Mouse (Mus musculus) large intestine, adult 2 months (tissue): ENCODE data around the gene Ttll11. TPM values are rescaled to one million over a fixed set of nuclear protein-coding genes. Genes with fewer than 3 reads are reported as not detected.

Experiments
- DNase-seq: peaks from one replicate; pipeline ENCODE4 v3.0.0-alpha.2; 2012; ENCODE audit warnings: low read depth, low spot score
- WGBS: fragments of 180-500 bp; shearing (Covaris S2); methylation state at CpG from one replicate; pipeline ENCODE4 v1.1.7; 2018; 5-methylcytosine and 5-hydroxymethylcytosine counted together
- polyA plus RNA-seq: library from polyadenylated mRNA; depleted of rRNA; stranded (reverse); fragments of >200 nt; gene quantifications from 2 replicates; pipeline ENCODE4 v1.2.3, GENCODE M21; 2012

Ttll11 gene
- polyA plus RNA-seq, 1 experiment = 0.24 TPM

- no peak for DNase-seq
- WGBS = 95% methylated on average over 4 of the region's 4 CpGs
These were observed 70.4 kb downstream of the Ttll11 start for GRCm38 (mm10) chr2:35909353-35909752.

- 77% methylated on average over 6 of the region's 6 CpGs for WGBS
These were observed 72.1 kb downstream of the Ttll11 start for GRCm38 (mm10) chr2:35907578-35907977.

GRCm38 (mm10) chr2:35906174-35906798 is 73.4 kb downstream of the Ttll11 start:
- WGBS = 20% methylated on average over 11 of the region's 11 CpGs

More at GRCm38 (mm10) chr2:35907578-35907977, 72.1 kb downstream of the Ttll11 start:
- no peak for DNase-seq

GRCm38 (mm10) chr2:35900845-35901244 is 78.9 kb downstream of the Ttll11 start:
- no peak for DNase-seq
- WGBS = 62% methylated on average over 2 of the region's 2 CpGs

More at GRCm38 (mm10) chr2:35906174-35906798, 73.4 kb downstream of the Ttll11 start:
- peak; percentile 33 for DNase-seq

- WGBS = 89% methylated on average over 3 of the region's 3 CpGs
These were observed 80.0 kb downstream of the Ttll11 start for GRCm38 (mm10) chr2:35899712-35900111.

GRCm38 (mm10) chr2:35899135-35899474 is 80.6 kb downstream of the Ttll11 start:
- DNase-seq = no peak
- 67% methylated on average over 4 of the region's 4 CpGs for WGBS

More at GRCm38 (mm10) chr2:35899712-35900111, 80.0 kb downstream of the Ttll11 start:
- no peak for DNase-seq

GRCm38 (mm10) chr2:35898425-35899134 is 81.1 kb downstream of the Ttll11 start:
- 70% methylated on average over 6 of the region's 6 CpGs for WGBS
- no peak for DNase-seq

- DNase-seq = no peak
- WGBS = 75% methylated on average over 2 of the region's 2 CpGs
These were observed 82.6 kb downstream of the Ttll11 start for GRCm38 (mm10) chr2:35897125-35897524.

- no peak for DNase-seq
- 88% methylated on average over 2 of the region's 2 CpGs for WGBS
These were observed 85.2 kb downstream of the Ttll11 start for GRCm38 (mm10) chr2:35894512-35894911.

- WGBS = 40% methylated on average over 3 of the region's 3 CpGs
- DNase-seq = no peak
These were observed 89.1 kb downstream of the Ttll11 start for GRCm38 (mm10) chr2:35890635-35891034.

- 73% methylated on average over 2 of the region's 2 CpGs for WGBS
These were observed 89.9 kb downstream of the Ttll11 start for GRCm38 (mm10) chr2:35889776-35890175.

GRCm38 (mm10) chr2:35884296-35884695 is 95.4 kb downstream of the Ttll11 start:
- no peak for DNase-seq
- WGBS = 36% methylated on average over 7 of the region's 7 CpGs

More at GRCm38 (mm10) chr2:35889776-35890175, 89.9 kb downstream of the Ttll11 start:
- DNase-seq = no peak

- WGBS = 59% methylated on average over 9 of the region's 9 CpGs
These were observed 97.3 kb downstream of the Ttll11 start for GRCm38 (mm10) chr2:35882336-35882987.

GRCm38 (mm10) chr2:35881896-35882295 is 97.8 kb downstream of the Ttll11 start:
- WGBS = 81% methylated on average over 9 of the region's 9 CpGs
- no peak for DNase-seq

More at GRCm38 (mm10) chr2:35882336-35882987, 97.3 kb downstream of the Ttll11 start:
- no peak for DNase-seq

- 67% methylated on average over 7 of the region's 7 CpGs for WGBS
- no peak for DNase-seq
These were observed 99.4 kb downstream of the Ttll11 start for GRCm38 (mm10) chr2:35880362-35880761.

GRCm38 (mm10) chr2:35879887-35880286 is 99.8 kb downstream of the Ttll11 start:
- DNase-seq = no peak
- WGBS = 64% methylated on average over 4 of the region's 4 CpGs

- DNase-seq = no peak
- WGBS = 92% methylated on average over 3 of the region's 3 CpGs
These were observed 101.2 kb downstream of the Ttll11 start for GRCm38 (mm10) chr2:35878506-35878905.

GRCm38 (mm10) chr2:35875572-35875971 is 104.1 kb downstream of the Ttll11 start:
- 77% methylated on average over 7 of the region's 7 CpGs for WGBS
- no peak for DNase-seq

- DNase-seq = no peak
- 82% methylated on average over 8 of the region's 8 CpGs for WGBS
These were observed 105.3 kb downstream of the Ttll11 start for GRCm38 (mm10) chr2:35874421-35874820.

- WGBS = 21% methylated on average over 2 of the region's 2 CpGs
- no peak for DNase-seq
These were observed 110.5 kb downstream of the Ttll11 start for GRCm38 (mm10) chr2:35869165-35869564.

- 32% methylated on average over 4 of the region's 4 CpGs for WGBS
- DNase-seq = peak; percentile 40
These were observed 116.4 kb downstream of the Ttll11 start for GRCm38 (mm10) chr2:35863284-35863683.
